Mouse (Mus musculus): ENCODE measurements around the gene Mrgprb5. TPM values are rescaled to one million over a fixed set of nuclear protein-coding genes. Genes with fewer than 3 reads are reported as not detected.
A peak's percentile ranks its signal among the peaks of the same experiment; 100 is the strongest.
"Not testable (repeated sequence)": the region's sequence is repeated elsewhere in the genome, so short reads cannot be mapped to it uniquely, and the experiment has no call there.

Gene Mrgprb5
- total RNA-seq (2015) (not detected in 2 replicates), total RNA-seq (2017) (not detected in 2 replicates)

DNA sequence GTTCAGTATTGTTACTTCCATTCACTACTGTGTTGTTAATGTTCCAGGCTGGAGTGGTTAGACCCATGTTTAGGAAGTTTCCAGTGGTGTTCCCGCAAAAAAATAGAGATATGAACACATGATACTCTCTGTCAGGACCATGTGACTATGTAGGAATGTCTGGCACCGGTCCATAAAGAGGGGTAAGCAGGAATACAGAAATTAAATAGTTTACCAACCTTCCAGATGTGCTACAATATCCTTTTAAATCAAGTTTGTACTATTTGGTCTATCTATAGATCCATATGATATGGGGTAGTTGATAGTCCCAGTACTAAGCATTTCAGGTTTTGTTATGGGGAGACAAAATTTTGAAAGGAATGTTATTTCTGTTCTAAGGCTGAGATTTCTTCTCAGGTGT lies at the start of gene Mrgprb5:
Gene Mrgprb5, minus strand, starts transcription at position 101 of the 400 bp plus-strand sequence.
- no peak for ATAC-seq (ENCODE audit: poor library complexity, severe bottlenecking)

- ATAC-seq (ENCODE audit: poor library complexity, severe bottlenecking): no peak
Observed at GRCm38 (mm10) chr7:48199188-48199587, 30.4 kb upstream of the Mrgprb5 start, which contains the start of gene Mrgprb4. Gene Mrgprb4, minus strand, starts transcription at chr7:48199288.

DNA sequence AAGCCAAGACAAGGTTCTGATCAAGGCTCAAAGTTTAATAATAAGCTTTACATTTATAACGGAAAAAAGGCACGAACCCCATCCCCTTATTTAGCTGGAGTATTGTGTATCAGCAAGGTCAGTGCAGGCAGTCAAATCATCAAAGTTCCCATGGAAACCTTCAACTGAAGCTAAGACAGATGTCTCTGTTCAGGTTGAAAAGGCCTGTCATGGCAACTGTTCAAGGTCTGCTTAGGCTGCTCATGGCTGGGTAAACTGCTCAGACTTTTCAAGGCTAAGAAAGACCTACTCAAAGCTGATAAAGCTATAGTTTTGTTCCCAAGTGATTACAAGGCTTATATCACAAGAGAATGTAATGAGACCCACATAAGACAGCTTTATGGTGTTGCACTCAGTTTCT lies 1.3 kb downstream of the Mrgprb5 start:
- ATAC-seq (ENCODE audit: poor library complexity, severe bottlenecking): no peak

DNA sequence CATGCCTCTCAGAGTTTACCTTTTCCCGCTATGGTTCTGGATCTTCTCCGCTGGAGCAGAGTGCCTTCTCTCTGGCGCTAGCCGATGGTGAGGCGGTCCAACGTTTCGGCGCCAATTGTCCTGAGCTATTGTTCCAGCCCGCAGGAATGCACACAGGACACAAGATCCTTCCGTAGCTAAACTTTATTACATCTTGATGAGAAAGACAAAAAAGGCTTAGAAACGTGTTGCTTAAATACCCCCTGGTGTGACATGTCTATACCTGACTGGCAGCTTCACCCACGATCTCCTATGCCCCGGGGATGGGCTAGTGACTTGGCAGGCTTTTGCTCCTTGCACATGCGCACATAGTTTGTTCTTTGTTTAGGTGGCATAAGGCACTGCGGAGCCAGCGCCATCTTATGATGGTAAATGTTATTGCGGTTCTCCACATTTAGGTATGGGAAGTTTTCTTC lies 30.5 kb downstream of the Mrgprb5 start:
- peak; percentile 24 for ATAC-seq (ENCODE audit: poor library complexity, severe bottlenecking)

DNA sequence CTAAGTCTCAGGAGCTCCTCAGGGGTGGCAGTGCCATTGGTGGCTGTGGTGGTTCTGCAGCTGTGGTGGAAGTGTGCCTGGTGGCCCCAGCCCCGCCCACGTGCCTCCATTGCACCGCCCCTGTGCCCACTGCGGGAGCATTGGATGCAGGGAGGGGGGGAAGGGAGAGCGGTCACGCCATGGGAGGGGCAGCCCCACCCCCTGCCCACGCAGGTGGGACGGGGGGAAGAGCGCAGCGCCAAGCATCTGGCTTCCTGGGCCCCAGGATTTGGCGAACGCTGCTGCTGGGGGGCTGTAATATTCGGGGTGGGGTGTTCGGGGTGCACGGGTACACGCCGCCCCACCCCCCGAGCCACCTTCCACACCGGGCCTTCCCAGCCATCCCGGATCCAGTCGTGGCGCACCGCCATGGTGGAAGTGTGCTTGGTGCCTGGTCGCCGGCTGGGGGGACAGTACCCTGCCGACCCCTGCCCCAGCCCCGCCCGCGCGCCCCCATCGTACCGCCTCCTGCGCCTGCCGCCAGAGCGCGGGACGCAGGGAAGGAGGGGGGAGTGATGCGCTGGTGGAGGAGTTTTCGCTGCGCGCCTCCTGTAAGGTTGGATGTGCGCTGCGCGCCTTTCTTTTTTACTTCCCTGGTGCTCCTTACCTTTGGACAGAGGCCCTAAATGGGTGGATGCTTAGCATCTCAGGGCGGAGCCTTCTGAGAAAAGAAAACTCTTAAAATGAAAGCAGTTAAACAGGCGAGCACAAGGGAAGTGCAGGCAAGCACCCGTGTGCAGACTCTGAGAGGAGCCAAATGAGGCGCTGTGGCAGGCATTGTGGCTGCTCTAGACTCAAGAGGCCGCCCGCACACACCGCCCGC lies 31.4 kb downstream of the Mrgprb5 start:
- ATAC-seq (ENCODE audit: poor library complexity, severe bottlenecking): peak; percentile 90

GRCm38 (mm10) chr7:48132674-48133073 lies 36.1 kb downstream of the Mrgprb5 start:
- ATAC-seq (ENCODE audit: poor library complexity, severe bottlenecking): no peak

DNA sequence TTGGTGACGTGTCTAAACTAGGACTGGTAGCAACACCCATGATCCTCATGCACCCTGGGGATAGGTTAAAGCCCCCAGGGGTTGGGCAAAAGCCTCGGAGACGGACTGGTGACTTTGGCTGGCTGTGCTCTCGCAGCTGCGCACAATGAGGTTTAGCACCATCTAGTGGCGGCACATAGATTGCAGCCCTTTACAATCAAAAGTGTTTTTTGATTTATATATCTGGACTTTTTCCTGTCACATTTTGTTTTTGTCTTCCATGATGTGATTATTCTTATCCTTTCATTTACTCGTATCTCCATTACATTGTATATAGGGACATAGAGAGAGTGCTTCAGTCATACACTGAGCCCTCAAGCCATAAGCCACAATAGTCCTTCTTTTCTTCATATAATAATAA lies 36.6 kb downstream of the Mrgprb5 start:
- 0 out of 2 replicates have a peak, but pooled peaks have one; percentile 10 for ATAC-seq (ENCODE audit: poor library complexity, severe bottlenecking)

DNA sequence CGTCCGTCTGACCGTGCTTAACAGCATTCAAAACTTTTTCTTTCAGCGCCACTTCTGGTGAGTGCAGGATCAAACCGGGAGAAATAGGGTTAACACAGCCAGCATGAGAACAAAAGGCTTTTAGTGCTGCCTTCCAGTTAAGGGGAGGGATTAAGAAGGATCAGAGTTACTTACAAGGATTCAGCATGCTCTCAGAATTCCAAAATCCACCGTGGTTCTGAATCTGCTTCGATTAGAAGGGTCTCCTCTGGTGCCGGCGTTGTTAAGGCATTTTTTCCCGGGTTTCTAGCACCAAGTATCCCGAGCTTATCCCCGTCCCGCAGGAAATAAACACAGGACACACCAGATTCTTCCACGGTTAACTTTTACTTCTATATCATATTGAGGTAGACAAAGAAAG lies 37.0 kb downstream of the Mrgprb5 start:
- not testable (repeated sequence) for ATAC-seq (ENCODE audit: poor library complexity, severe bottlenecking)

- no peak for ATAC-seq (ENCODE audit: poor library complexity, severe bottlenecking)
Observed at GRCm38 (mm10) chr7:48123806-48124205, 45.0 kb downstream of the Mrgprb5 start.

Other genes starting within 250 kb of the Mrgprb5 start
- gene Mrgpra4, start 186.9 kb downstream of the Mrgprb5 start, total RNA-seq (2015): not detected in 2 replicates
- not detected in 2 replicates for gene Mrgpra4, start 186.9 kb downstream of the Mrgprb5 start, total RNA-seq (2017)
- gene Mrgprx1, start 141.4 kb downstream of the Mrgprb5 start, total RNA-seq (2015): not detected in 2 replicates
- gene Mrgprx1, start 141.4 kb downstream of the Mrgprb5 start, total RNA-seq (2017): not detected in 2 replicates
- gene Mrgprb4, start 30.3 kb upstream of the Mrgprb5 start, total RNA-seq (2015): not detected in 2 replicates
- gene Mrgprb4, start 30.3 kb upstream of the Mrgprb5 start, total RNA-seq (2017): not detected in 2 replicates
- not detected in 2 replicates for gene Mrgprb8, start 219.5 kb upstream of the Mrgprb5 start, total RNA-seq (2015)
- gene Mrgprb8, start 219.5 kb upstream of the Mrgprb5 start, total RNA-seq (2017): not detected in 2 replicates